Mouse (Mus musculus) kidney, postnatal 0 days (tissue): ENCODE results near the gene Clstn2. TPM values are rescaled to one million over a fixed set of nuclear protein-coding genes. Genes with fewer than 3 reads are reported as not detected.

ENCODE experiments used
- ATAC-seq: fragments of 200-750 bp; cut with Nextera tagmentation; replicated peaks from 2 replicates; pipeline ENCODE4 v1.8.0; 2017; ENCODE audit warnings: low read depth, moderate number of reproducible peaks, moderate TSS enrichment, moderate library complexity; ENCODE audit not compliant: low FRiP score
- DNase-seq: peaks from one replicate; pipeline ENCODE4 v3.0.0-alpha.2; 2016; ENCODE audit warnings: low spot score
- H3K27ac ChIP-seq: fragments of 300-500 bp; sonication (generic); 2 replicates; pipeline ENCODE4 v1.5.1; 2014; ENCODE audit warnings: mild to moderate bottlenecking
- H3K27me3 ChIP-seq: fragments of 300-500 bp; sonication (generic); 2 replicates; pipeline ENCODE4 v1.6.1; 2014; ENCODE audit warnings: low read length, mixed read lengths; ENCODE audit not compliant: insufficient read depth
- H3K36me3 ChIP-seq: fragments of 300-500 bp; sonication (generic); 2 replicates; pipeline ENCODE4 v1.6.1; 2014; ENCODE audit warnings: low read length, mixed read lengths; ENCODE audit not compliant: insufficient read depth
- H3K4me1 ChIP-seq: fragments of 300-500 bp; sonication (generic); replicated peaks from 2 replicates; pipeline ENCODE4 v1.6.1; 2014; ENCODE audit warnings: antibody characterized with exemption, low read length, mixed read lengths; ENCODE audit not compliant: insufficient read depth
- H3K4me2 ChIP-seq: fragments of 300-500 bp; sonication (generic); 2 replicates; pipeline ENCODE4 v1.6.1; 2014; ENCODE audit warnings: mild to moderate bottlenecking, low read length, moderate library complexity, mixed read lengths
- H3K4me3 ChIP-seq: fragments of 300-500 bp; sonication (generic); replicated peaks from 2 replicates; pipeline ENCODE4 v1.5.1; 2014; ENCODE audit warnings: low read depth, low read length
- H3K9ac ChIP-seq: fragments of 300-500 bp; sonication (generic); 2 replicates; pipeline ENCODE4 v1.6.1; 2014; ENCODE audit warnings: low read depth, low read length
- H3K9me3 ChIP-seq: fragments of 300-500 bp; sonication (generic); replicated peaks from 2 replicates; pipeline ENCODE4 v1.6.1; 2016; ENCODE audit warnings: low read length, inconsistent platforms, mixed read lengths
- CTCF ChIP-seq: IDR thresholded peaks from 2 replicates; pipeline ENCODE4 v1.5.1; 2016; ENCODE audit warnings: antibody characterized with exemption, low read depth, mild to moderate bottlenecking, moderate library complexity
- WGBS: fragments of 180-500 bp; shearing (Covaris S2); extraction: QIAGEN DNeasy Blood & Tissue Kit; methylation state at CpG from one replicate; pipeline ENCODE4 v1.1.7; 2014; 5-methylcytosine and 5-hydroxymethylcytosine counted together
- polyA plus RNA-seq: library from polyadenylated mRNA; unstranded; fragments of >200 nt; fragmentation: Nextera tagmentation; extraction: Ambion mirVana; gene quantifications from 2 replicates; pipeline ENCODE4 v1.2.1, GENCODE M21; 2015

The Clstn2 gene
- polyA plus RNA-seq, 1 experiment from 2014 or later, result 0.91 TPM

DNA sequence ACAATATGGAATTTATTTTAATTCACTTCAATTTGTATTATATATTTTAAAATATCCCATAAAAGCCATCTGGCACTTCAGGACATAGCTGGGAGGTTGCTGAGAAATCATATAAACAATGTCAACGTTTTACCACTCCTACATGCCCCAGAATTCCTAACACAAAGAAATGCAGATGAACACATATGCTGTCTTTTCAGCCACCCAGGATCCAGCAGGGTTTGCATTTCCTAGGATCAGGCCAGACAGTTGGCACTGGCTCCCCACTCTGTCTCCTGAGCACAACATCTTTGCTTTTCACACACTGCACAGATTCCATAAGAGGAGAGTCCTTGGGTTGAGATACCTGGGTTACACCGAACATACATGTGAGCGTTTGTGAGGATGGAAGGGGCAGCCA is 508.1 kb downstream of the Clstn2 start:
- H3K9me3 ChIP-seq, result no peaks in the 10 kb centered on the region
- no peak overlapping the region for H3K9ac ChIP-seq
- H3K27ac ChIP-seq, result no peak overlapping the region
- ATAC-seq (no peak), DNase-seq (no peak)
- H3K27me3 ChIP-seq, result no peaks in the 10 kb centered on the region
- no peak overlapping the region for H3K4me3 ChIP-seq
- WGBS, result 70% methylated on average over 3 of the region's 3 CpGs
- H3K36me3 ChIP-seq, result no peaks in the 10 kb centered on the region
- H3K4me2 ChIP-seq, result no peak overlapping the region
- no peak for TF ChIP-seq CTCF
- no peaks in the 10 kb centered on the region for H3K4me1 ChIP-seq

DNA sequence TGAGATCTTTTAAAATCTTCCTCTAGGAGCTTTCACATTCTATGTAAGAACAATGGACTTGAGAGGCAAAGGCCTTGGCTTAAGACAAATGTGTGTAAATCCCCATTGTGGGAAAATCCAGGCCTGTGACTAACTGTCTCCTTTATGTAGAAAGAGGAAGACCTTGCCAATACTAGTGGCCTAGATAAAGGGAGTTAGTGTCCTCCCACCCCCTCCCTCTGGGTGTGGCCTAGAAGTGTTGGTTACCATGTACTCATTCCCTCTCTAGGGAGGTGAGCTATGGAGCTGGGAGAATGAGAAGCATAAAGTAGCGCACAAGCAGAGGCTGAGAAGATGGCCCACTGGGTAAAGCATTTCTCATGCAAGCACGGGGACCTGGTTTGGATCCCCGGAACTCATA is 512.2 kb downstream of the Clstn2 start:
- Histone ChIP-seq H3K27me3 (no peaks in the 10 kb centered on the region), H3K27ac (no peak overlapping the region), H3K9ac (no peak overlapping the region), H3K9me3 (no peaks in the 10 kb centered on the region), H3K4me3 (no peak overlapping the region), H3K4me1 (no peaks in the 10 kb centered on the region), H3K36me3 (no peaks in the 10 kb centered on the region), H3K4me2 (no peak overlapping the region)
- DNase-seq, result no peak
- no peak for TF ChIP-seq CTCF
- no peak for ATAC-seq
- WGBS, result 96% methylated on average over 3 of the region's 3 CpGs

DNA sequence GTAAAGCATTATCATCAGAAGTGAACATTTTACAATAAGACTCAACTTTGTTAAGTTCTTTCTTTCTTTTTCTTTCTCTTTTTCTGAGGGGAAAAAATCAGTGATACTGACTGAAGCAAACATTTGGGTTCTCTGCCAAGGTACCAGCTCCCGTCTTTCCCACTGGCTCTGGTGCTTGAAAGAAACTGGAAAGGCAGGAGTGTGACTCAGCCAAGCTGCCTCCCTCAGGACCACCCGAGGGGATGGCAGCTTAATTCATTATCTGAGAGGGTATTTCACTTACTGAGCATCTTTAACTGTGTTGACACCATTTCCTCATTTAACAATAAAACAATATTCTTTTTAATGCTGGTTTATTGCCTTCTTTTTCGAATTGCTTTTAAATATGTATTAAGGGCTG is 516.0 kb downstream of the Clstn2 start:
- H3K27me3 ChIP-seq, result no peaks in the 10 kb centered on the region
- H3K27ac ChIP-seq, result no peak overlapping the region
- DNase-seq (no peak), ATAC-seq (no peak)
- H3K4me2 ChIP-seq, result no peak overlapping the region
- H3K4me3 ChIP-seq, result no peak overlapping the region
- H3K36me3 ChIP-seq, result no peaks in the 10 kb centered on the region
- WGBS, result 68% methylated on average over 3 of the region's 3 CpGs
- no peaks in the 10 kb centered on the region for H3K9me3 ChIP-seq
- no peak for TF ChIP-seq CTCF
- H3K9ac ChIP-seq, result no peak overlapping the region
- H3K4me1 ChIP-seq, result no peaks in the 10 kb centered on the region

DNA sequence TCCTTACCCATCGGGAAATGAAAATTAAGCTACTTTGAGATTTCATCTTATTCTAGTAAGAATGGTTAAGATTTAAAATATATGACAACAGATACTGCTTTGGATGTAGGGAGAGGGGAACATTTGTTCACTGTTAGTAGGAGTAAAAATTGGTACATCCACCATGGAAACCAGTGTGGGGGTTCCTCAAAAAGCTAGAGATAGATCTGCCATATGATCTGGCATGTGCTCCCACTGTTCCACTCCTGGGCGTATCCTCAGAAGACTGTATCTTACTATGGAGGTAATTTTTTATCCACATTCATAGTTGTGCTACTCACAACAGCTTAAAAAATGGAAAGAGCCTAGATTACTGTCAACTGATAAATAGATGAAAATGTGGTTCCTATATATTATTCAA is 518.3 kb downstream of the Clstn2 start:
- H3K36me3 ChIP-seq, result no peaks in the 10 kb centered on the region
- no peak for DNase-seq
- no peak overlapping the region for H3K4me2 ChIP-seq
- WGBS, result 95% methylated on average over 2 of the region's 2 CpGs
- no peak overlapping the region for H3K9ac ChIP-seq
- ATAC-seq, result no peak
- H3K4me1 ChIP-seq, result no peaks in the 10 kb centered on the region
- H3K4me3 ChIP-seq, result no peak overlapping the region
- no peak for TF ChIP-seq CTCF
- no peaks in the 10 kb centered on the region for H3K9me3 ChIP-seq
- no peaks in the 10 kb centered on the region for H3K27me3 ChIP-seq
- H3K27ac ChIP-seq, result no peak overlapping the region

DNA sequence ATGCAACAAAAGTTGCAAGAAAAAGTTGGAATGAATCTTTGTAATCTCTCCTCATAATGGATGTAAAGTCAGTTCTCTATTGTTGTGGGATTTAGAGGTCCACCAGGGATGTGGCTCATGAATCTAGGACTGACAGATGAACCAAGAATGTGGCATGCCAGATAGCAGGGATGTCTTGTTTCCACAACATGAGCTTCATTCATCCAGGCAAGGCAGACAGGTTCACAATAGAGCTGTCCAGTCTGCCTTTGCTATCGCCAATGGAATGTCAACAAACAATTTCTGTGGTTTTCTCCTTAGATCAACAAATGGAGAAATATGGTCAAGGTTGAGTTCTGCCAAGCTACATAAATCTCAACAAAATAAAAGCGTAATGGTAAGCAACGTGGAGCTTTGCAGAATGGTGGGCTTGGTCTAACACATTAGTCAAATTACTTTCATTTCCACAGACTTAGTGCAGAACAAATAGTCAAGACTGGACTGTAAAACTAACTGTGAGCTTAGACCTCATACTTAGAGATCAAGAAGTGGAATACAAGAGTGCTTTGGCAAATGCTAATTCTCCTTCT is 520.6 kb downstream of the Clstn2 start:
- no peak overlapping the region for H3K4me2 ChIP-seq
- no peak overlapping the region for H3K4me3 ChIP-seq
- TF ChIP-seq CTCF, result no peak
- no peak overlapping the region for H3K27ac ChIP-seq
- no peaks in the 10 kb centered on the region for H3K9me3 ChIP-seq
- no peaks in the 10 kb centered on the region for H3K4me1 ChIP-seq
- H3K27me3 ChIP-seq, result no peaks in the 10 kb centered on the region
- WGBS, result 34% methylated on average over 3 of the region's 3 CpGs
- no peaks in the 10 kb centered on the region for H3K36me3 ChIP-seq
- ATAC-seq (no peak), DNase-seq (peak; percentile 83)
- no peak overlapping the region for H3K9ac ChIP-seq

DNA sequence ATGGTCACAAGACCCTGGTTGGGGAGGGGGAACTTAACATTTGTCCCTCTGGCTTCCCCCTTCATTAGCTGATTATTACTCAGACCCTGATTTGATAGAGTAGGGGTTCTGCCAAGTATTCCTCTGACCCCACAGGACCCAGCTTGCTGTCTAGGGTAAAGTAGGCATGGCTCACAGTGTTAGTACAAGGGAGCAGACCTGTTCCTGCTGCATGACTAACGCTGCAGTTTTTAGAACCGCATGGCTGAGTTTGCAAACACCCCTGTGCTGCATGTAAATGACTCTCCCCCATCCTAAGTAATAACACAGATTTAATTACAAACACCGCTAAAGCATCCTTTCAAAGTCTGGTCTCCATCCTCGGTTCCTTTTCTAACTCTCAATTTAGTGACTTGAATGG is 531.6 kb downstream of the Clstn2 start:
- no peak overlapping the region for H3K27ac ChIP-seq
- no peak for ATAC-seq
- H3K9me3 ChIP-seq, result no peaks in the 10 kb centered on the region
- no peak for DNase-seq
- no peak overlapping the region for H3K4me2 ChIP-seq
- H3K36me3 ChIP-seq, result no peaks in the 10 kb centered on the region
- H3K4me1 ChIP-seq, result no peaks in the 10 kb centered on the region
- no peak overlapping the region for H3K9ac ChIP-seq
- TF ChIP-seq CTCF, result no peak
- WGBS, result 33% methylated on average over 4 of the region's 4 CpGs
- no peak overlapping the region for H3K4me3 ChIP-seq
- H3K27me3 ChIP-seq, result no peaks in the 10 kb centered on the region

DNA sequence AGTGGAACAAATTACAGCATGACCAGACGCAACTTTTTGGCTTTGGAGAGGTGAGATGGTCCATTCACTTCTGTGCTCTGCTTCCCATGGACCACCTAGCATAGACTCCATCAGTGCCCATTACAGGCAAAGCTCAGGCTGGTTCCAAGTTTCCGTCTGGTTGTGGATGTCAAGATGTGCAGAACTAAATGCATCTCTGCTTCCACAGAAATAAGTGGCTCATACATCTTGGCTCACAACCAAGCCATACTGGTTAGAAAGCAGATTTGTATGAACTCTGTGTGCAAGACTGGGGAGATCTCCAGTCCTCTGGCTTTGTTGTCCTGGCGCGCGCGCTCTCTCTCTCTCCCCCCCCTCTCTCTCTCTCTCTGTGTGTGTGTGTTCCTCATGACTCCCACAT is 537.9 kb downstream of the Clstn2 start:
- H3K9me3 ChIP-seq, result no peaks in the 10 kb centered on the region
- no peak for ATAC-seq
- H3K4me1 ChIP-seq, result no peaks in the 10 kb centered on the region
- no peak overlapping the region for H3K9ac ChIP-seq
- no peak for DNase-seq
- TF ChIP-seq CTCF, result no peak
- no peaks in the 10 kb centered on the region for H3K27me3 ChIP-seq
- H3K4me2 ChIP-seq, result no peak overlapping the region
- no peak overlapping the region for H3K27ac ChIP-seq
- no peak overlapping the region for H3K4me3 ChIP-seq
- WGBS, result 94% methylated on average over 6 of the region's 6 CpGs
- no peaks in the 10 kb centered on the region for H3K36me3 ChIP-seq
